Mouse (Mus musculus): ENCODE measurements at regions not wholly inside any gene's neighbourhood (a gene's known extent, or its start where the extent isn't known, plus 50 kb on each side); places are given as distances from the start of the nearest gene placed in this dataset.

DNA sequence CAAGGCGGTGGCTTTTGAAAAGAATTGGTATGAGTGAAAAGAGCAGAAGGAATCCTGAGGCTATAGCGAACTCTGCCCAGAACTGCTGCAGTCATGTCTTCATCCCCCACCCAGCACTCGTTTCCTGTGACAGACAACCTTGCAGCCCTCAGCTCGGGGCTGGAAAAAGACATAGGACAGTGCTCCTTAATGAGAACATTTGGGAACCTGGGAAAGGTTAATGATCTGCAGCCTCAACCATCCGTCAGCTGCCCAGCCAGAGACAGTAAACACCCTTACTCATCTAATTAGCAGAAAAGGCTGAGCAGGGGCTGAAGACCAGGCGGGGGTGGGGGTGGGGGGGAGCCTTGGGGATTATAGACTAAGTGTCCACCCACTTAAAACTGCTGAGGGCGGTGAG is 76.3 kb upstream of the Arhgap36 start:
- no peak for DNase-seq

DNA sequence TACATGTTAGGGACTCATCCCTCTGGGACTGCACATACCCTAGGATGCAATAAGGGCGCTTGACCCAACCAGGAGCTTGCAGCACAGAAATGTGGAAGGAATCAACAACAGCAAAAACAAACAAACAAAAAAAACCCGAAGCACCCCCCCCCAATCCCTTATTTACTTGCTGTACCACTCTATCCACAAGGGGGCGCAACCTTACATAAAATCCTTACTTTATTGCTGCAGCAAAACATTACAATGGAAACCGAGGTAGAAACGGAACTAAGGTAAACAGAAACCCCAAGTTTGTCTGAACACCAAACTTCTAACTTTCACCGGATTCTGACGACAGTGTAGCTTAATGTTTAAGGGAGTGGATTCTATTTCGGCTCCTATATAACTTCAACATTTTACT is 86.7 kb upstream of the Arhgap36 start:
- peak; percentile 57 to 67 for DNase-seq

DNA sequence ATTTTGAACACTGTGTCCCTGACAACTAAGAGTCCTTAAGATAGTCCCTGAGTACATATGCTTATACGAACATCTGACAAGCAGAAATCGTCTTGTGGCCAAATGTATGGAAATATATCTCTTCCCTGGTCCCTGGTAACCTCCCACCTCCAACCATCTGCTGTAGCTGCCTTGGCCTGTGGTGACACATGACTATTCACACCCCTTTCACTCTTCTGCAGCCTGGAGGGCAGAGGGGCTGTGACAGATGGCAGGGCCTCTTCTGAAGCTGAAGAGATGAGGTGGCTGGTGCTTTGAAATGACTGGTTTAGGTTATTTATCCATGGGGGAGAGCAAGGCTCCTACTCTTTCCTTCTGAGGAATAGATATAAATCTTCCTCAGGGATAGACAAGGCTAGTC is 82.3 kb upstream of the Enox2 start:
- peak; percentile 27 to 59 for DNase-seq

DNA sequence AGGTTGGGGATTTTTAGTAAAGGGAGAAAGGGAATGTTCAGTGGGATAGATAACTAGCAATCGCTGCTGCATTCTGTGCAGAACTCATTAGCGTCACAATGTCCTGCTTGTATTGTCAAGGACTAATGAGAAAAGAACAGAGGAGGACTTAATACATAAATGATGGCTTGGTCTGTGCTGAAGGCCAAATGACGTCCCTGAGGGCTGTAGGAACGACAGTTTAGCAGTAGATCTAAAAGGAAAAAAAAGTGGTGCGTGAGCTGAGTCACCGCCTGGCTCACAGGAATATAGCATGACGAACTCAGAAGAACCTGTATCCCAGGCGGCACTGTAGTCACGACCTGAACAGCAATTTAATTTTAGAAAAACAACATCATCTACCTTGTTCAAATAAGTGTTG is 81.3 kb upstream of the Enox2 start:
- DNase-seq: no peak

DNA sequence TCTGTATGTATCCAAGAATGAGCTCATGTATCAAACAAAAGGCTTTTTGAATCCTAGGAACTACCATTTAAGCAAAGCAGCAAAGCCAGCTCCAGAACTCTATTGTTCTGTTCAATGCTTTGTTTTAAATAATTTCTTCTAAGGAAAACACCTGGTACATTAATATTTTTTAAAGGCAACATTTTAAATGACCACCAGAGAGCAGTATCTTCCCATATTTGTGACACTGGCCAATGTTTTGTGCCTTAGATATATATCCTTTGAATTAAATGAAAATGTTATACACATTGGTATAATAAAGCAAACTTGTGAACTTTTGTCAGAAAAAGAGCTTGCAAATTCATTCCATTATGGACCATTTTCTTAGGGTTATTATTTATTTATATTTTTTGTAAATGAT is 58.4 kb upstream of the Enox2 start:
- peak in 1 of 2 experiments; percentile 17 for DNase-seq
